Mouse (Mus musculus) WW6 (cell line): Measurements from ENCODE around the gene 5730522E02Rik.
"Not testable (repeated sequence)": the region's sequence is repeated elsewhere in the genome, so short reads cannot be mapped to it uniquely, and the experiment has no call there.

Source experiments
- DNase-seq: peaks from one replicate; pipeline ENCODE4 v3.0.0-alpha.2; 2013; ENCODE audit warnings: low read depth, low spot score

Gene 5730522E02Rik

DNA sequence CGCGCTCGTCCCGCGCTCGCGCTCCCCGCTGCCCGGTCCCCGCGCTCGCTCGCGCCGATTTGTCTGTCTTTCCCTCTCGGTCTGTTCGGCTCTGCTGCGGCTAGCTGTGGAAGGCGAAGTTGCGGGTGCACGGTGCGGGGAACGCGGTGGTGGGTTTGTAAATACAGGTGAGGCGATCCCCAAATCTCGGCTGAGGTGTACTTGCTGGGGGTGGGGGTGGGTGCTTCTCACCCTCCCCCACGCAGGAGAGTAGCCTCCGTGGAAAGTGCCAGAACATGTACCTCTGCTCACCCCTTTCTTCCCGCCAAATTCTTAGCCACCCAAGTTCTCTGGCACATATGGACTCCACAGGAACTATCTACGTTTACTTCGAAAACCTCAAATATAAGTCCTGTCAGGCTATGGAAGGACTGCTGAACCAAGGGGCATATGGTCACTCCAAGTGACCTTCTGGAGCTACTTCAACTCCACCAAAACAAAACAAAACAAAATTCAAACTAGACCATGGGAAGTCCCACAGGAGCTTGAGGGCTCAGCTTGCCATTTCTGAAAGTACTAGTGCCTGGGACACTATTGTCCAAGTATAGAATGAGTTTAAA is at the start of gene 5730522E02Rik:
TSS of gene 5730522E02Rik (minus strand) at position 182 of the 599 bp plus-strand sequence.
- DNase-seq = peak; percentile 38

DNA sequence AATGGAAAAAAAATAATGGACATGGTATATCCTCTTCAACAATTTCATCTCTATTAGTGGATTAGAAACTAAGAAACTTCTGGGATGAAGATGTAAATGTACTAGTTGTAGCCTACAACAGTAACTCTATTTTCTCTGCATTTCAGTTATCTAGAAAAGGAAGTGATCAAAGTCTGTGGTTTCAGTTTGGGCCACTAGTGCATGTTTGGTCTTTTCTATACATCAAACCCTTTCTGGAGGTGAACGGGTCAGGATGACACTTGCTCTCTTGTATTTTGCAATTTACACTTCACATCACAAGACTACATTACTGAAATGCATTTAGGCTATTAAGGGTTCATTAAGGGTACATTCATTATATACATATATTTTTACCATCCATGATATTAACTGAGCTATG is 26.0 kb upstream of the 5730522E02Rik start:
- no peak for DNase-seq

- no peak for DNase-seq
Measured at GRCm38 (mm10) chr11:26229895-26230294, 19.3 kb upstream of the 5730522E02Rik start.

DNA sequence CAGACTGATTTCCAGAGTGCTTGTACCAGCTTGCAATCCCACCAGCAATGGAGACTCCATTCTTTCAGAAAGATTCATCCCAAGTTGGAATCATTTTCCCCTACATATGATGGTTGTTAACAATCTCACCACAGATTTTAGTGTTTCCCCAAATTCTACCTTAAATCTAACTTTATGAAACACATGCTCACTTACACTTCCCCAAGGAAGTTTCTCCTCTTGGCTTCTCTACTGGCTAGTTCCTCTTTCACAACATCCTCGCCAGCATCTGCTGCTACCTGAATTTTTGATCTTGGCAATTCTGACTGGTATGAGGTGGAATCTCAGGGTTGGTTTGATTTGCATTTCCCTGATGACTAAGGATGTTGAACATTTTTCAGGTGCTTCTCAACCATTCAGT is 3.1 kb upstream of the 5730522E02Rik start:
- DNase-seq = not testable (repeated sequence)

GRCm38 (mm10) chr11:26209811-26210581 is 567 bp downstream of the 5730522E02Rik start:
- peak; percentile 39 for DNase-seq

DNA sequence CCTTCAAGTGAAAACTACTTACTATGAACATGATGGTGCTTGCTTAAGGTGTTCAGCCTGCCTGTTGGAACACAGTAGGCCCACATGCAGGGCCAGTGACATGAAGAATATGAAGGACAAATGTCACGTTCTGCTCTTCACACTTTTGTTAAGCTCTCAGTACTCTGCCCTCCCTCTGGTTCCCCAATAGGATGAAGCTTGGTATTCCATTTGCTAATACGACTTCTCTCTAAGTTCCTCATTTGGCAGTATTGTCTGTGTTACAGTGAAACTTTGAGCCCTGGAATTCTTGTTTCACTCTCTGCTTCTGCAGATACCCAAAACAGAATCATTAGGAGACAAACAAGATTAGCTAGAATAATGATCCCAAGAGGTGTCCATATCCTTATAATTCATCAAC is 7.1 kb downstream of the 5730522E02Rik start:
- DNase-seq = no peak

DNA sequence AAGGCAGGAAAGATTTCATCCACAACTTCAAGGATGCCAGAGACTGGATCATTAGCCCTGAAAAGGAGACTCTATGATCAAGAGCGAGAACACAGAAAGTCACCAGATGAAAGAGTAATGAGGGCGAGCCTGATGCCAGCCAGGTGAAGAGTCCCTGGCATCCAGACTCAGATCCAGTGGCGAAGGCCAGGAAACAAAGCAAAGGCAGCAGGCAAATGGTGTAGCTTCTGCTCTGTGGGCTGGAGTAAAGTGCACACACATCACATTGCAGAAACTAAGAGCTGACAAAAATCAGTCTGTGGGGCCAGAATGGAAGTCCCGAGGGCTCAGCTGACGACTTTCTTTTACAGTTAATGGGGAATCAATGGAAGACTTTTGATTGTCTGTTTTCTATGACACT is 7.7 kb downstream of the 5730522E02Rik start:
- no peak for DNase-seq

DNA sequence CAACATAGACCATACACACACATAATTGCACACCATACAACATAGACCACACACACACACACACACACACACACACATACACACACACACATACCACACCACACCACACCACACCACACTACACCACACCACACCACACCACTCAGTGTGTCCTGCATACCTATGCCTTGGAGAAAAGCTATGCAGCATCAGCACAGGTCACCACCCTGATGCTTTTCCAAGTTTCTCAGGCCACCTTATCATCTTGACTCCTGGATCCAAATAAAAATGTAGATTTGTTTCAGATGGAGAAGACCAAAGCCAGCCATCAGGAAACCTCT is 8.8 kb downstream of the 5730522E02Rik start:
- DNase-seq = no peak

- DNase-seq = peak; percentile 38
Measured at GRCm38 (mm10) chr11:26200970-26201777, 9.4 kb downstream of the 5730522E02Rik start.

GRCm38 (mm10) chr11:26195468-26195867 is 15.1 kb downstream of the 5730522E02Rik start:
- no peak for DNase-seq

DNA sequence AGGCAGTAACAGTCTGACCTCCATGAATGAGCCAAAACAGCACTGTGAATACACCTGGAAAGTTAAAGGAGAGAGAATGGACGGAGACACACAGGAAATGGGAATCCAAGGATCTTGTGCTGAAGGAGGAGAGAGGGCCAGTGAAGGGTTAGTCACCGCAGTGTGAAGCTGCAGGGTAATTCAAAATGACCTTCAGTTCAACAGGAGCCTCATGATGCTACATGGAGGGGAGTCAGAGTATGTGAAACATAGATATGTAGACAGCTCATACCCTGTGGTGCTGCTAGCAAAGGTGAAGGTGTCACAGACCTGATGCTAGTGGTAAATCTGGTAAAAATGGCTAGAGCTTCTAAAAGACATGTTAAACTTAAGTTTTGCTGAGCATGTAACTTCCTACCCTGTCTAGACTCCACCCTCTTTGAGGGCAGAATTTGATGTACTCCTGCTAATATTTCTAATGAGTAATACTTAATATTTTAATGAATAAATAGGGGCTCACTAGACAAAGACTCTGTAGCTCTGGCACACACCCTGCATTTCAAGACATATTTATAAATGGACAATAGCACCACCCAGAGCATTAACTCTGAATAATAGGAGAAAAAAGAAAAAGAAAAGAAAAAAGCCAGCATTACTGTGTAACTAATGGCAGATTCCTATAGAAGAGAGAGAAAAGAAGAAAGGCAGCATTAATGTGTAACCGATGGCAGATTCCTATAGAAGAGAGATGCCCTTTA is 23.2 kb downstream of the 5730522E02Rik start:
- DNase-seq = no peak

DNA sequence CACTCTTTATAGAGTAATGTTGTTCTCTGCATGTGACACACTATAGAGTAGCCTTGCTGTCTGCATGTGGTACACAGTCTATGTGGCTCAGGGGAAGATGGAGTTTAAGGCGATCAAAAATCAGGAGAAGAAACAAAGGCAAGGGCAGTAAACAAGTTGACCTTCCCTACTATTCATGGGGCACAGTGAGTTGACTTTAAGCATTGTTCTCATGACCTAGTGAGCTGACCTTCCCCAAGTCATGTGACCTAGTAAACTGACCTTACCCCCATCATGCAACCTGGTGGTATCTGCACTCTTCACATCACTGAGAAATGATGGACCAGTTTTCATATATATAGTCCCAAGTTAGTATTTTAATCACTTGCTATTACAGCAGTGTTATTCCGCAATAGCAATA is 40.0 kb downstream of the 5730522E02Rik start:
- no peak for DNase-seq

GRCm38 (mm10) chr11:26167609-26167971 is 43.0 kb downstream of the 5730522E02Rik start:
- peak; percentile 24 for DNase-seq

- peak; percentile 16 for DNase-seq
Measured at GRCm38 (mm10) chr11:26166966-26167608, 43.5 kb downstream of the 5730522E02Rik start.

- DNase-seq = no peak
Measured at GRCm38 (mm10) chr11:26164651-26165259, 45.8 kb downstream of the 5730522E02Rik start.

DNA sequence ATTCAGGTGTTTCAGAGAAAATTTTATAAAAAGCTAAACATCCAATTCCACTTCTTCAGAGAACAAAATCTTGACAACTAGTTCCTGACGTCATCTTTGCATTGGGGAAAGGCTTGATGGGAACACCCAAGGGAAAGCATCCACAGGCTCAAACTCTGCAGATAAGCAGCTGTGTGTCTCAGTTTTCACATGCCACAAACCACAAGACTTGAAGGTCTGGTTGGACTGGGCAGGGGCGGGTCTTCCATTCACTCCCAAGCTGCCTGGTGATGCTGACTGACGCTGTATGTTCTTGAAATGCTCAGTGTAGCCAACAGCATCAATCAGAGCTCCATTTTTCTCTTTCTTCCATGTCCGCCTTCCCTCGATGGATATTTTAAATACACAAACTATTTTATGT is 49.2 kb downstream of the 5730522E02Rik start:
- no peak for DNase-seq

DNA sequence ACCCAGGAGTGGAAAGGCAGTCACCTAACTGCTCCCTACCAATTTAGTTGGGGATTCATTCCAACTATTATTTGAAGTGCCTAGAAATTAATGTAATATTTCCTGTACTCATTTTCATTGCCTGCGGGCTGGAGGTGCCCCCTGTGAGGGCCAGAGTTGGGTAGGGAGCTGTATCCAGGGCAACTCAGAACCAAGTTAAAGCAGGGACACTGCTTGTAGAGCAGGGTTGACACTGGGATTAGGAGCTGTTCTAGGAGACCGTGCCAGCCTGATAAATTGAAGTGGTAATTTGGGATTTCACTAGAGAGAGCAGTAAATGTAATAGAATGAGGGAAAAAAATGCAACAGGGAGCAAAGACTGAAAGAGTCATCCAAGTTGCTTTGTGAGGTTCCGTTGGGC is 51.5 kb downstream of the 5730522E02Rik start:
- DNase-seq = no peak

GRCm38 (mm10) chr11:26140024-26140423 is 70.5 kb downstream of the 5730522E02Rik start:
- DNase-seq = no peak

GRCm38 (mm10) chr11:26138013-26138412 is 72.5 kb downstream of the 5730522E02Rik start:
- no peak for DNase-seq

- DNase-seq = no peak
Measured at GRCm38 (mm10) chr11:26130911-26131310, 79.7 kb downstream of the 5730522E02Rik start.

- DNase-seq = no peak
Measured at GRCm38 (mm10) chr11:26129054-26129453, 81.5 kb downstream of the 5730522E02Rik start.
